Mouse (Mus musculus): ENCODE data around the gene Ttc7. TPM values are rescaled to one million over a fixed set of nuclear protein-coding genes. Genes with fewer than 3 reads are reported as not detected.
A peak's percentile ranks its signal among the peaks of the same experiment; 100 is the strongest.

Ttc7 gene
- total RNA-seq, 2 experiments from 2014 or later = 14.7 to 16.7 TPM

DNA sequence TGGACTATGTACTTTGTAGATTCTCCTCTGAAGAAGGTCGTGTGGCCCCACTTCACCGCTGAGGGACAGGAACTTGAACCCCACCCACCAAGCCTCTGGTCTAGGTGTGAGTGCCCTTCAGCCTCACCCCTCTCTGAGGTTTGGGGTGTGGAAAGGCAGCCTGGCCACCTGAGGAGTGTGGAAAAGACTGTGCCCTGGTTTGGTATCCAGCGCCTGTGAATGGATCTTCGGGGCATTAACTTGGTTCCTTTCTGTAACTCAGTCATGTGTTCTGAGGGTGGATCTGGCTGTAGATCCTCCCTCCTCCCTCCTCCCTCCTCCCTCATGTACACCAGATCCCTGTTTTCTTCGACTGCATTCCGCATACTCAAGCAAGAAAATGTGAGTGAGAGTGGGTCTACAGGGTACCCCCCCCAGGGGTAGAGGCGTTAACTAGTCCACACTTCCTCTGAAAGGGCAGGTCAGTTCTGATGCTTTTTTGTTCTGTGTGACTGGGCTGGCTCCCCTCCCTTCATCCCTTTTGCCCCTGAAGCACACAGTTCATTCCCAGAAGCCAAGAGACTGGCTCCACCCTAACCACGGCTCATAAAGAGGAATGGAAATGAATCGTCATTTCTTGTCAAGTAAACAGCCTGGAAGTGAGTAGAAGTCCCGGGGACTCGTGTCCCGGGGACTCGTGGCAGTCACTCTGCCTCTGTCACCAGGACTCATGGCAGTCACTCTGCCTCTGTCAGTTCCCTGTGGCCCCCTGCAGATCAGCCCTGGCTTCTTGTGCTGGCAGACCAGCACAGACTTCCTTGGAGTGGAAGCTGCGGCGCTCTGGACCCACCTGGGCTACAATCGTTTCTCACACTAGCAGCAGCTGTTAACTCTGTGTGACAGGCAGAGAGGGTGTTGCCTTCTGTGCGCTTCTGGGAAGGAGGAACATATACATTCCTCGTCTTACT lies 30.5 kb downstream of the Ttc7 start:
- no peak for DNase-seq
- intact Hi-C loops (cut with DNase I) = no loop called here

DNA sequence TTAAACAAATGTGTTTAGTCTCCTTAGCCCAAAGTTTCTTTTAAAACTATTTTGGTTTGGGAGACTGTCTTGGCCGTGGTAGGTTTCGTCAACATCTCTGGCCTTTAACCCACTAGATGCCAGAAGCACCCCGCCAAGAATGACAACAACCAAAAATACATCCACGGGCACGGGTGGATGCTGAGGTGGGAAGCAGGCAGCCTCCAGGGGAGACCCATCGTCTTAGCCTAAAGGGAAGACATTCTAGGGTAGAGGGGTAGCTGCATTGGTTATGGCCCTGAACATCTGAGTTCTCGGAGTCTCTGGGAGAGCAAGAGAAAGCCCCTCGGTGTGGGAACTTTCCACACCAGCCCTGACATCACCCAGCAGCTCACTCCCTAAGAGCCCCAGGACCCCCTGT lies 31.4 kb downstream of the Ttc7 start:
- intact Hi-C loops (cut with DNase I) = no loop called here
- DNase-seq = no peak

DNA sequence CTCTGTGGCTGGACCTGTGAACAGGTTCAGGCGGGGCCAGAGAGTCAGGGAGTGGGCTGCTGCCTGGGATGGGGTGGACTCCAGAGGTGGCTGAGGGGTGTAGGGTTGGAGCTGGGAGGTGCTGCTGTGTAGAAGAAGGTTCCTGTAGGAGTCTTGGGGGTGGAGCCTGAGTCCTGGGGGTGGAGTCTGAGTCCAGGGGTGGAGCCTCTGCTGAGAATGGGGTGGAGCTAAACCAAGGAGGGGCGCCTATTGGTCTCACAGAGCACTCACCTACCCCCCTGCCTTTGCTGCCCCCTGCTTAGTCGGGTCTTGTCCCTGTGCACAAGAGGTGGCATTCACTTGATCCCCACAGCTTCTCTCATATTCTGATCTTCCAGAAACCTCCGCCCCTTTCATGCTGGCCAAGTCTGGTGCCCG lies 31.9 kb downstream of the Ttc7 start:
- intact Hi-C loops (cut with DNase I) = no loop called here
- DNase-seq = peak in 1 of 2 experiments; percentile 45

DNA sequence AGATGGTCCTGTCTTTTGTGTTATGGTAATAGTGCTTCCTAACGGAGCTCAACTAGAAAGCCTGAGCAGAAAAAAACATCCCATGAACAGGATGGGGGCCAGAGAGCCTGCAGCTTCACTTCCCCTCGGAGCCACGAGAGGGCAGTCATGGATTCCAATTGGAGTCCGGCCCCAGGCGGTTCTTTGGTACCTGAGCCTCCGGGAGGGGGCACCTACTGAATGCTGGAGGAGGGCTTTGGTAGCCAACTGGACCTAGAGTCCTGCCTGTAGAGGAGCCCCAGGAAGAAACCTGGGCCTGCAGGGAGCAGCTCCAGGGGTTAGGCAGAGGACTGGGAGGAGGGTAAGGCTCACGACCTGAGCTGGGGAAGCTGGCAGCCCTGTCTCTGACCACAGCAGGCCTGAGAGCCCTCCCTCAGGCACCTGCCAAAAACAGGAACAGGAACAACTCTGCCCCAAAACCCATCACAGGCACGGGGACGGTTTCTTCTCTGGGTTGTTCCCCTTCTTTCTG lies 32.4 kb downstream of the Ttc7 start:
- intact Hi-C loops (cut with DNase I) = loop anchor here (1.0 to 5.0 kb wide), 4 partner anchors 131 to 352 kb away; partner anchors contain the start of gene Calm2
- peak; percentile 94 to 95 for DNase-seq

DNA sequence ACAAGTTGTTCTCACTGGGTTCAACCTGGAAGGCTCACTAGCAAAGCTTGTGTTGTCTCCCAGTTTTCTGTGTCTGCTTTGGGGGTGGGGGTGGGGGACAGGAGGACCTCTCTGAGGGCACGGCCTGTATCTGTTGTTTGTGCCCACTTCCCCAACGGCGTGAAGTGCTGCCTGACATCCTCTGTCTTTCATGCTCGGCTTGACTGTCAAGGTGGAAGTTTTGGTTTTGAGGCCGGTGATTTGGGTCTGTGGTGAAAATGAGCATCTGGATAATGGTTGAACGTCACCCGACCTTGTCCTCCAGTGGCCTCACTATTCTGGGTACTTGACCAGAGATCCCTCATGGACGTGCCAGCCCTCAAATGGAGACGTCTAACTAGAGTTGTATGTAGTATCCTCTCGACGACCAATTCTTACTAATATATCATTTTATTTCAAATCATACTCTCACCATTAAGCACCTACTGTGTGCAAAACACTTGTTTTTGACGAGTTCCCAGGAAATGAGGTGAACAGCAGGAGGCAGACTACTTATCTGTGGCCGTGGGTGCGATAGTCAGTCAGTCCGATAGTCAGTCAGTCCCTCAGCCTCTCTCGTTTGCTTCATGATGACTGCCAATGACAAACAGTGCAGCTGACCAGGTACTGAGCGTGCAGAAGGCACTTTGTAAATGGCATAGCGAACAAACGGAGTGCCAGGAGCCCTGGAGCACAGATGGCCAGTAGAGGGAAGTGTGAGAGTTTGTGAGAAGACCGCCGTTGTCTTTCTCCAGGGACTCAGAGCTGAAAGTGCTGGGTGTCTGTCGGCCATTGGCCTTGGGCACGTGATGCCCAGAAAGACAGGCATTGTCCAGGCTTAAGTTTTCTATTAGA lies 33.4 kb downstream of the Ttc7 start:
- DNase-seq = no peak
- intact Hi-C loops (cut with DNase I) = loop anchor here (1.0 to 5.0 kb wide), 4 partner anchors 130 to 351 kb away; partner anchors contain the start of gene Calm2

DNA sequence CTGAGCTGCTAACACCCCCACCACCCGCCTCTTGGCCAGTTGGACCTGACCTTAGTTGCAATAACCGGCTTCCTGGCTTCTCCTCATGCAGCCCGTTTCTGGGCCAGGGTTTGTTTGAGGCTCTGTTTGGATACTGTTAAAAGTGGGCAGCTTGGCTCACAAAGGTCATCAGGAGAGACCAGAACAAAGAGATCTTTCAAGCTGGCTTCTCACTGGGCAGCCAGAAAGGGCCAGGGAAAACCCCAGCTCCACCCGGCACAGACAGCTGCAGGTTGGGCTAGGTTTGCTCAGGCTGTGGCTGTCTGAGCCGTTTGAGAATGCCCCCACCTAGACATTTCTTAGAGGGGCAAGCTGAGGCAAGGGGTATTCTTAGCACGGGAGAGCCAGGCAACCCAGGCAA lies 34.6 kb downstream of the Ttc7 start:
- DNase-seq = no peak

DNA sequence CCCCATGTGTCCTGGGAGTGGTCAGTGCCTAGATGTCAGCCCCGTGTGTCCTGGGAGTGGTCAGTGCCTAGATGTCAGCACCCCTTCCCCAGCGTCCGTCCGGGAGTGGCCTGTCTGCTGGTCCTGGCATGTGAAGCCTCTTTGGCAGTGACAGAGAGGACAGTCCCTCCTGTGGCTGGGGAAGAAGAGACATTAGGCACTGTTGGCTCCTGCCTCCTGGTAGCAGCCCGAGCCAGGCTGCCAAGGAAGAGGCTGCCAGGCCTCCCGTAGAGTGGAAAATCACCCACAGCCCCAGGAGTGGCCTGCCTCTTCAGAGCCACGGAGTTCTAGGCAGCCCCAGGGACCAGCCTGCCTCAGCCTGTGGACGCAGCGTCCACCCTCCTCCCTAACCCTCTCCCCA lies 35.3 kb downstream of the Ttc7 start:
- intact Hi-C loops (cut with DNase I) = loop anchor here (5.0 kb wide), 1 partner anchor 349 kb away; no protein-coding TSS in a partner anchor
- no peak for DNase-seq

More for the DNA sequence above, 34.6 kb downstream of the Ttc7 start:
- intact Hi-C loops (cut with DNase I) = loop anchor here (5.0 kb wide), 1 partner anchor 350 kb away; no protein-coding TSS in a partner anchor

DNA sequence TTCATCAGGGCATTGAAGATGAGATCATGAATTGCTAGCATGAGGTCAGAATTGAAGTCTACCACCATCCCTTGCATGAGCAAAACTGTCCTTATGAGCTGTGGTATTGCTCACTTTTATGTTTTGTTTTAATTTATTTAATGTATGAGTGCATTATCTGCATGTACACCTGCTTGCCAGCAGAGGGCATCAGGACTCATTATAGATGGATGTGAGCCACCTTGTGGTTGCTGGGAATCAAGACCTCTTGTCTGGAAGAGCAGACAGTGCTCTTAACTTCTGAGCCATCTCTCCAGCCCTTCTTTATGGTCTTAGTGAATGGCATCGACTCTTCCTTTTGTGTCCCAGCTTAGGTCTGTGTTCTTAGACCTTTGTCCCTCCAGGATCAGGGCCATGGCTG lies 39.0 kb downstream of the Ttc7 start:
- intact Hi-C loops (cut with DNase I) = no loop called here
- no peak for DNase-seq

DNA sequence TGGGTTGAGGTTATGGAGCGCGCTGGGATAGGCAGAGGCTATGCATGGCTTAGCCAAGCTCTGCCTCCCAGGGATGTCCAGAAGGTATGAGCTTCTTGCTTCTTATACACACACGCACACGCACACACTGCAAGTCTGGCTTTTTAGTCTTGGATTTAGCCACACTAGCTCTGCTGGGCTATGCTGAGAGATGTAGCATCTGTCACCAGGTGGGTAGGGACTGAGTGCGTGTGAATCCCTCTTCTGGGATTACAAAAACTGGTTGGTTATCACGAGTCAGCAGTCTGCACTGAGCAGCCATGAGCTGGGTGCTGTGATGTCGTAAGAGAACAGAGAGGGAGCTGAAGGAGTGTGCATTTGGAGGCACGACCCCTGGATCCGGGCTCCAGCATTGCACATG lies 40.5 kb downstream of the Ttc7 start:
- DNase-seq = no peak
- intact Hi-C loops (cut with DNase I) = no loop called here

DNA sequence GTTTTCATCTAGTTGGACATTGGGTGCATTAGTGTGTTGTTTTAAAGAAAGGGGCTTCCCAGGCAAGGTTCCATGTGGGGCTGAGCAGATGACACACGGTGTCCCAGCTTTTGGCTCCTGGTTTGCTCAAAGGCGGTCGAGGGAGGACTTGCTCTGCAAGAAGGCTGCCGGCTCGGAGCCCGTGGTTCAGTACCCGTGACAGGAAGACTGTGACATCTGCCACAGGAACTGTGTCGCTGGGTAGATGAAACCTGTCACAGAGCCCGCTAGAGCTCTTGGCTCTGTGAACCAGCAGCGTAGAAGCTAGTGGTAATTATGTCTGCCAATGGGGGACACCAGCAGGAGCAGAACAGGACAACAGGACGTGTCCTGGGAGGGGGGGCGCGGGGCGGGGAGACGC lies 42.8 kb downstream of the Ttc7 start:
- no peak for DNase-seq
- intact Hi-C loops (cut with DNase I) = no loop called here

DNA sequence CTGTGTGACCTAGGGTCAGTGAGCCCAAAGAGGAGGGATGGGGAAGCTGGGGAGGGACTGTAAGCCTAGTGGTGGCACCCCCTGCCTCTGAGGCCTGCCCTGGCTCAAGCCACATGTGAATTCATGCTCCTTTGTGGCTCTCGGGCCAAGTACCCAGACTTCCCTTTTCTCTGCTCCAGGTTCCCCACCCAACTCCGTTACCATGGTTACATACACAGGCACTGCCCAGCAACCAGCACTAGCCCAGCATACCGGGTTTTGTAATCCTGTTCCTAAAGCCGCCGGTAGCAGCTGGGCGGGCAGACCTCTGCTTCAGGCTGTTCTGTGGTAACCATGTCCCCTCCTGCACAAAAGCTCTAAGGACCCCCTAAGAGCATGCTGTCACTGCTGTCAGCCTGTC lies 44.3 kb downstream of the Ttc7 start:
- DNase-seq = peak in 1 of 2 experiments; percentile 39
- intact Hi-C loops (cut with DNase I) = no loop called here

DNA sequence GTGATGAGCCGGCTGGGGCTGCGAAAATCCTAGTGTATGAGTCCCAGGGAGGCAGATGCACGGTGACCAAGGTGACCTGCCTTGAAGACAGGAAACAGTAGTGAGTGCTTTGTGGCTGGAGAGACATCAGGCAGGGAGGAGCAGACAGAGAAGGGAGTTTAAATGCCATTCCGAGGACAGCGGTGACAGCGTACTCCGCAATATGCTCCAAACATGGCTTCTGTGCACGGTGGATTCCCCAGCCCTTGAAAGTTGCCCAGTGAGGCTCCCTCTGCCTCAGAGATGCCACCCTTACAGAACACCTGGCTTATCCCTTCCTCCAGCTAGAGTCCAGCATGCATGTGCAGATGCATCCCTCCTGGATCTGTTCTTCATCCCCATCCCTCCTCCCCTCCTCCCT lies 45.0 kb downstream of the Ttc7 start:
- no peak for DNase-seq
- intact Hi-C loops (cut with DNase I) = no loop called here

DNA sequence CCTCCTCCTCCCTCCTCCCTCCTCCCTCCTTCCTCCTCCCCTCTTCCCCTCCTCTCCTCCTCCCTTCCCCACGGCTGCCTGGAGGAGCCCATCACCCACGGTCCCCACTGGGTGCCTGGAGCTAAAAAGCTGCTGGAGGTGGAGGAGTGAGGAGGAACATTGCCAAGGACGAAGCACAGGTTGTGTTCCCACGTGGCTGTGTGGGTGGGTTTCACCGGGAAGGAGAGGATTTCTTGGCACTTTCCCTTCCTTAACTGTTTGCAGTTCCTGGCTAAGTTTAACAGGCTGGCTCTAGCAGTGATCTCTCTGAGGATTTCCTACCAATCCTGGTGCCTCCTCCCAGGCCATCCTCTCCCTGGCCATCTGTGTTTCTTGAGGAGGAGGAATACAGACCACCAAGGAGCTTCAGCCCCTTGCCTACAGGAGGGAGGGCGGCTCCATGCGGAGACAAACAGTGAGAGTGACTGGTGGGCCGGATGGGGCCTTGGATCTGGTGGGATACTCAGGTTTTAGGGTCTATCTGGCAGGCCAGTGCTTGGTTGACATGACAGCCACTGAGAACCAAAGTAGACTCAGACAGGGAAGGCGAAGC lies 45.6 kb downstream of the Ttc7 start:
- intact Hi-C loops (cut with DNase I) = no loop called here
- no peak for DNase-seq

DNA sequence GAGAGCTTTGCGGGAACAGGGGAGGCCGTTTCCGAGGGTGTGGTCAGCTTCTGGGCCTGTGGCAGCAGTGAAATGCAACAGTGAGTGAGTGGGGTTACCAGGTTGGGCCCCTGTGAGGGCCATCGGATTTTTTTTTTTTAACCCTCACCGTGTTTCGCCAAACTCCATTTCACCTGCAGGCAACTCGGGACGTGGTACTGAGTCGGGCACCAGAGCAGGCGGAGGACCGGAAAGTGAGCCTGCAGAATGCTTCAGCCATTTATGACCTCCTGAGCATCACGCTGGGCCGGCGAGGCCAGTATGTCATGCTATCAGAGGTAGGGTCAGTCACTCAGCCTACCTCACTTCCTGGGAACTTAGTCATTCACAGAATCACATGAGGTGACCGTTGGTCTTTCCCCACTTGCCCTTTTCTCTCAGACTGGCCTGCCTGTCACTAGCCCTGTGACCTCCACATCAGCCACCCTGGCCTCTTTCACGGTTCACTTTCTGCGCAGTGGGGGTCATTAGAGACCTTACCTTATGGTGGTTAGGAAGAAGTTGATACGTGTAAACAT lies 46.5 kb downstream of the Ttc7 start:
- intact Hi-C loops (cut with DNase I) = no loop called here
- no peak for DNase-seq

DNA sequence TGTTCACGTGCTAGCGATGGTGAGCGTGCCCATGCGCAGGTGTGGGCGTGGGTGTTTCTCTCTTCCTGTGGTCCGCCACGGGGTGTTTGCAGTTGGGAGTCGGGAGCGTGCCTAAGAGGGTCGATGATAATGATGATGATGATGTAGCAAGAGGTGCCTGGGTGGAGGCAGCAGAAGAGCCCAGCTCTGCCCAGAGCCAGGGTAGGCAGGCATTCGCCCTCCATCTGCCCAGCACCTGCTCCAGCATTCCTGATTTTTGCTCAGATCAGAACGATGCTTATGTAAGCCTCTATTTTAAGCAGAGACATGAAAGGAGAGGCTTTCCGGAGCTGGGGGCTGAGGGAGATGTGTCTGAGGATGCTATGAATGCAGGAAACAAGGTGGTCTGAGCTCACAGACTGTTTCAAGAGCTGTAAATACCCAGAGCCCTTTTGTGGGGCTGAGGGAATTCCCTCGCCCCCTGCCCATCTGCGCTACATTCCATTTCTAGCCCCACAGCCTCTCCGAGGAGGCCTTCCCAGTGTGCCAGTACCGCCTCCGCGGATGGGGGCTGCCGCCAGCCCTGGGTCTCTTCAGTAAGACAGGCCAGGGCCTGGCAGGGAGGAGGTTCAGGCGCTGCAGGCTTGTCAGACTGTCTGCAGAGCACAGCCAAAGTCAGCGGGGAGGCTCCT lies 47.7 kb downstream of the Ttc7 start:
- intact Hi-C loops (cut with DNase I) = no loop called here

DNA sequence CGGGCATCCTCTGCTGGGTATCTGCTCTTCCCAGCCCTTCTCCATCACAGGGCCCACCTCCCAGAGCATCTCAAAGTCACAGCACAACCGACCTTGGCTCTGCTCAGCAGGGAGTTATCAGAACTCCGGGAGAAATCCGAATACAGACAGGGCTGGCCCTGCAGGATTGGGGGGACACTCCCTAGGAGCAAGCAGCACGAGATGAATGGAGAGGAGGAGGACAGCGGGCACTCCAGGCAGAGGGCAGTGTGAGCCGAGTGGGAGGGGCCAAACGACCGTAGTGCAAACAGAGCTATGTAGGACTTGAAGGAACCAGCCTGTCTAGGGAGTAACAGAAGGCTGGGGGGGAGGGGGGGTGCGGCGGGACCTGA lies 48.2 kb downstream of the Ttc7 start:
- DNase-seq = no peak
- intact Hi-C loops (cut with DNase I) = no loop called here

More for the DNA sequence above, 47.7 kb downstream of the Ttc7 start:
- DNase-seq = no peak

DNA sequence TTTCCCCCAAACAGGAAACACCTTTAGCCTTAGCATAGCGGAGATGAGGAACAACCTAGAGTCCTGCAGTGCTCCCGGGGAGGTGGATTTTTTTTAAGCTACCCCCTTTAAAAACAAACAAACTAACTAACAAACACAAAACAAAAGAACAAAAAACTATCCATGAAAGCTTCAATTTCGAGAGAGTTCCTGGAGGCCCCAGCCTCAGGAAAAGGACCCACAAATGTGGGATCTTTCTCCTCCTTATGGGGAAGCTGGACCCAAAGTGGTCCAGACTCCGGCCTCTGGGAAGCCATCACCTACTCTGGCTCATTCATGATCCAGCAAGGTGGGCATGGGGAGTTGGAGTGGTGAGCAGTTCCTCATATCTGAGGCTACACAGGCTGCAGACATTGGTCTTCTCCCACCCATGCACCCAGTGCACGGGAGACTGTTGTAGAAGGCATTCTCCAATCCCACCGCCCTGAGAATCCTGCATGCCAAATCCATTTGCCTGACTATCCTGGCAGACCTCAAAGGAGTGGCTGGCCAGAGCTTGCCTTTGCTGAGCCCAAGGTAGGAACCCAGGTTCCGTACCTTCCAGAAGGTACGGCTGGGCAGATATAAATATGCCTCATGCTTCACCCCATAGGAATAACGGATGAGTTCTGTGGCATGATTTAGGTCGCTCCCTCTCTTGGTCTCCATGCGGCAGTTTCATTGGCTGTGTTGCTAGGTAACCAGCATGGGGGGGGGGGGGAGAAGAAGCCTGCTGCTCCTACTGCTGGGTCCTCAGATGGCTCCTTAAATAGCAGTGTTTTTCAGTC lies 48.9 kb downstream of the Ttc7 start:
- no peak for DNase-seq
- intact Hi-C loops (cut with DNase I) = no loop called here

DNA sequence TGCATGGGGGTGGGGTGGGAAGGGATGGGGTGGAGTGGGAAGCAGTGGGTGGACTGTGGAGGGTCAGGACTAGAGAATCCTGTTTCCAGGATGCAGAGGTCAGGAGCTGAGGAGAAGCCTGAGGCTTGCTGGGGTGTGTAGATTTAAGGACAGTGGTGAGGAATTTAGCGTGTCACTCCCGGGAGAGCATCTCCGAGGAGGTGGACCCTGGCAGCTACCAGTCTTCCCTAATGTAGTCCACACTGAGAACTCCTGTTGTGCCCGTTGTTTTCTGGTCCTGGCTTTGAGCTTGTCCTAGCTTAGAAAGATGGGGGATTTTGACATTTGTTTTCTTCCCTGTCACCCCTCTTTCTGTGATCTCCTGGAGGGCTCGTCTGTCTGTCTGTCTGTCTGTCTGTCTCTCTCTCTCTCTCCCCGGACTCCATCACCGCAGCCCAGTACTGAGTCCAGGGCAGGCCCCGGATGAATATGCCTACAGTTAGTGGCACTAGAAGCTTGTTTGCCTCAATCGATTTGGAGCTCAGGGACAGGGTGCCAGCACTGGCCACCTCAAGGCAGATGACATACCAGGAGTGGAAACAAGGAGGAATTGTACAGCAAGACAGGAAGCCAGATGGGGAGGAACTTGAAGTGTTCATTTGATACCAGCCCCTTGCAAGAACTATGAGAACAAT lies 49.6 kb downstream of the Ttc7 start:
- no peak for DNase-seq
- intact Hi-C loops (cut with DNase I) = no loop called here

Measured in heart, postnatal 36 days (tissue).